Mouse (Mus musculus) embryonic facial prominence, embryonic 12.5 days (tissue): ENCODE measurements at regions not wholly inside any gene's neighbourhood (a gene's known extent, or its start where the extent isn't known, plus 50 kb on each side); places are given as distances from the start of the nearest gene placed in this dataset.
A peak's percentile ranks its signal among the peaks of the same experiment; 100 is the strongest.

Experiments used
- ATAC-seq: fragments of 200-750 bp; cut with Nextera tagmentation; 2 replicates; pipeline ENCODE4 v1.8.0; 2017; ENCODE audit not compliant: insufficient number of reproducible peaks, insufficient read depth, low FRiP score, low TSS enrichment
- H3K27ac ChIP-seq: fragments of 300-500 bp; sonication (generic); 2 replicates; pipeline ENCODE4 v1.5.1; 2016; ENCODE audit warnings: mild to moderate bottlenecking
- H3K27me3 ChIP-seq: fragments of 300-500 bp; sonication (generic); 2 replicates; pipeline ENCODE4 v1.6.1; 2016; ENCODE audit warnings: mild to moderate bottlenecking, moderate library complexity
- H3K36me3 ChIP-seq: fragments of 300-500 bp; sonication (generic); 2 replicates; pipeline ENCODE4 v1.6.1; 2016; ENCODE audit warnings: mild to moderate bottlenecking
- H3K4me1 ChIP-seq: fragments of 300-500 bp; sonication (generic); 2 replicates; pipeline ENCODE4 v1.6.1; 2016
- H3K4me2 ChIP-seq: fragments of 300-500 bp; sonication (generic); replicated peaks from 2 replicates; pipeline ENCODE4 v1.6.1; 2016; ENCODE audit warnings: mild to moderate bottlenecking, moderate library complexity
- H3K4me3 ChIP-seq: fragments of 300-500 bp; sonication (generic); 2 replicates; pipeline ENCODE4 v1.5.1; 2016; ENCODE audit warnings: mild to moderate bottlenecking
- H3K9ac ChIP-seq: fragments of 300-500 bp; sonication (generic); 2 replicates; pipeline ENCODE4 v1.6.1; 2016; ENCODE audit warnings: mild to moderate bottlenecking, moderate library complexity
- H3K9me3 ChIP-seq: fragments of 300-500 bp; sonication (generic); 2 replicates; pipeline ENCODE4 v1.6.1; 2016; ENCODE audit warnings: mild to moderate bottlenecking, moderate library complexity
- WGBS: fragments of 180-500 bp; shearing (Covaris S2); methylation state at CpG from one replicate; pipeline ENCODE4 v1.1.7; 2016; 5-methylcytosine and 5-hydroxymethylcytosine counted together

GRCm38 (mm10) chr9:90961436-90961835 lies 400.8 kb upstream of the Zic4 start:
- WGBS: 37% methylated on average over 4 of the region's 4 CpGs

GRCm38 (mm10) chr9:90964043-90964442 lies 398.2 kb upstream of the Zic4 start:
- no peak for ATAC-seq
- H3K9ac ChIP-seq: no peak overlapping the region
- no peak overlapping the region for H3K27ac ChIP-seq
- H3K4me3 ChIP-seq: no peak overlapping the region
- H3K36me3 ChIP-seq: no peaks in the 10 kb centered on the region
- H3K27me3 ChIP-seq: no peaks in the 10 kb centered on the region
- 56% methylated on average over 3 of the region's 3 CpGs for WGBS
- no peaks in the 10 kb centered on the region for H3K9me3 ChIP-seq
- H3K4me1 ChIP-seq: no peaks in the 10 kb centered on the region
- H3K4me2 ChIP-seq: no peak overlapping the region

More at GRCm38 (mm10) chr9:90961436-90961835, 400.8 kb upstream of the Zic4 start:
- ATAC-seq: no peak
- no peaks in the 10 kb centered on the region for H3K4me1 ChIP-seq
- H3K4me3 ChIP-seq: no peak overlapping the region
- H3K9me3 ChIP-seq: no peaks in the 10 kb centered on the region
- no peak overlapping the region for H3K9ac ChIP-seq
- H3K4me2 ChIP-seq: no peak overlapping the region
- no peak overlapping the region for H3K27ac ChIP-seq
- H3K36me3 ChIP-seq: no peaks in the 10 kb centered on the region
- no peaks in the 10 kb centered on the region for H3K27me3 ChIP-seq

DNA sequence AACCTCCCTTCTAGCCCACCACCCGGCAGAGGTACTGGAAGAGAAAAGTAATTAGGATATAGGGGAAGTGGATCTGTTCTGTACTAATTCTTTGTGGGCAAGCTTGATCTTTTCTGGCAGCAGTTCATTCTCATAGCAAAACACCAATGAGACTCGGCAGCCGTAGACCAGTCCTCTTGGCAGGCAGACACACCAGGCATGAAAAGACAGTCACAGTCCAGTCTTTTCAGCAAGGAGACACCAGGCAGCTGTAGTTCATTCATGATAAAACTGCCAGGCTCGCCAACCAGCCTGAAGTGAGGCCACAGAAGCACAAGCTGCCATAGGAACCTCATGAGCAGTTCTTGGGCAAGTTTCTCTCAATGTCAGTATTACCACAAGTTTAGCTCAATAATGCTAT lies 383.5 kb upstream of the Zic4 start:
- no peak overlapping the region for H3K9ac ChIP-seq
- no peak overlapping the region for H3K27ac ChIP-seq
- no peaks in the 10 kb centered on the region for H3K4me1 ChIP-seq
- H3K9me3 ChIP-seq: no peaks in the 10 kb centered on the region
- no peak overlapping the region for H3K4me2 ChIP-seq
- no peaks in the 10 kb centered on the region for H3K36me3 ChIP-seq
- no peaks in the 10 kb centered on the region for H3K27me3 ChIP-seq
- WGBS: 81% methylated on average over 4 of the region's 4 CpGs
- no peak overlapping the region for H3K4me3 ChIP-seq
- no peak for ATAC-seq

DNA sequence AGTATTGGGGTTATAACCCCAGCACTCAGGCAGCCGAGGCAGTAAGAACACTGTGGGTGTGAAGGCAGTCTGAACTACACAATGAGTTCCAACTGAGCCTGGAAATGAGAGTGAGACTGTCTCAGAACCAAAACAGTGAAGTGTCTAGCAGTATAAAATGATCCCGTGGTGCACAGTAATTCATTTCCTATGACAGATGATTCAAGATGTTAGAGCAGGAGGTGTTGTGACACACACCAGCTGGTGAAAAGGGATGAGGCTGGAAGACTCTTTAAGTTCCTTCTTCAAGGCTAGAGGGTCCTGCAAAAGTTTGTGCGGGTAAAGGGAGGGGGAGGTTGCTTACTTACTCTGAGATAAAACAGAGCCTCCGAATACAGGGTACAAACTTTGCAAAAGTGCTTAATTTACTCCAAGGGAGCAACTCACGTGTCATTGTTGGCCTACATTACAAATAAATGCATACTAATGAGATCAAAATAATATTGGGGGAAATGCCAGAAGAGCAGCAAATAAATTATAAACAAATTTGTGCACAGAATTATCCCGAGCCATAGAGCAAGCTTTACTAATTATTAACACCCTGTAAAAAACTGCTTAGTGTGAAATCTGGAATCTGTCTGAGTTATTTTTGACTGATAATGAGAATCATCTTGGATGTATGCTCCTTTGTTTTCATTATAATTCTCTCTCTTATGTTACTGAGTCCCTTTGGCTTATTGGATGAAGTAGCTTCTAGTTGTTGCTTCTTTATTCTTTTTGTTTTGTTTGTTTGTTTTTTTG lies 382.0 kb upstream of the Zic4 start:
- H3K4me1 ChIP-seq: no peaks in the 10 kb centered on the region
- H3K27me3 ChIP-seq: no peaks in the 10 kb centered on the region
- no peaks in the 10 kb centered on the region for H3K9me3 ChIP-seq
- no peak overlapping the region for H3K4me2 ChIP-seq
- no peak for ATAC-seq
- no peak overlapping the region for H3K9ac ChIP-seq
- no peak overlapping the region for H3K27ac ChIP-seq
- WGBS: 70% methylated on average over 6 of the region's 6 CpGs
- no peaks in the 10 kb centered on the region for H3K36me3 ChIP-seq
- no peak overlapping the region for H3K4me3 ChIP-seq

DNA sequence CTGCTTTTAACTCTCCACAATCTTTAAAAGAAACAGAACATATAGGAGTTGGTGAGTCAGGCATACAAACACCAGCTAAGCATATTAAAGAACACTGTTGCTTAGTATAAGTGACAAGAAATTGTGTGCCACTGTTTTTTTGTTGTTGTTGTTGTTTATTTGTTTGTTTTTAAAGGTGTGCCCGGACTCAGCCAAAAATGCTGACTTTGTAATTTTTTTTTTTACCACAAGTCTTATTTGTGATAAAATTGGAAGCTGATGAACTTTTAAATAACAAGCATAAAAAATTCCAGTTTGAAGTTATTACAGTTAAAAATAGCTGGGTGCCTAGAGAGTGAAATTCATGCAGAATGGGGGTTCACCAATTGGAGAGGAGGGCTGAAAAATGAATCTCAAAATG lies 363.0 kb upstream of the Zic4 start:
- Histone ChIP-seq H3K4me2 (no peak overlapping the region), H3K27ac (no peak overlapping the region), H3K4me3 (no peak overlapping the region), H3K9ac (no peak overlapping the region), H3K36me3 (no peaks in the 10 kb centered on the region), H3K9me3 (no peaks in the 10 kb centered on the region), H3K27me3 (no peaks in the 10 kb centered on the region), H3K4me1 (no peaks in the 10 kb centered on the region)
- ATAC-seq: no peak
- WGBS: 79% methylated on average over 1 of the region's 1 CpGs

GRCm38 (mm10) chr9:91004214-91004613 lies 358.0 kb upstream of the Zic4 start:
- no peaks in the 10 kb centered on the region for H3K4me1 ChIP-seq
- H3K9me3 ChIP-seq: no peaks in the 10 kb centered on the region
- H3K27me3 ChIP-seq: no peaks in the 10 kb centered on the region
- WGBS: 43% methylated on average over 4 of the region's 4 CpGs
- no peak overlapping the region for H3K4me3 ChIP-seq
- no peak overlapping the region for H3K9ac ChIP-seq
- H3K27ac ChIP-seq: no peak overlapping the region
- H3K36me3 ChIP-seq: no peaks in the 10 kb centered on the region
- ATAC-seq: 0 out of 2 replicates have a peak, but pooled peaks have one; percentile 74
- no peak overlapping the region for H3K4me2 ChIP-seq

DNA sequence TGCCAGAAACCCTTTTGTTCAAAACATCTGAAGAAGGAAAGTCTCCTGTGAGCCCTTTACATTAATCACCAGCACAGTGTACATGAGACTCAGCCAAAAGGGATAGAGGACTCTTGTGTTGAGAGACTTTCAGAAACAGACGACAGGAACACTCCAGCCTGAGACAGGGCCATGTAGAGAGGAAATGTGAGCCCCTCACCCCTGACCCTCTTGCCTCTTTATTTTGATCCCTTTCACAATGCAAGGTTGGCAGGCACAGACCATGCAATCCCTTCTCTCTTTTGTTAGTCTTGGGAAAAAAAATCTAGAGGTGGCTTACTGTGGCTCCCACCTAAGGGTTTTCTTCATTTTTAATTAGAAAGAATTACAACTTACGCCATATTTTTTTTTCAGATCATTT lies 321.7 kb upstream of the Zic4 start:
- ATAC-seq: no peak
- H3K9me3 ChIP-seq: no peaks in the 10 kb centered on the region
- no peak overlapping the region for H3K9ac ChIP-seq
- no peak overlapping the region for H3K4me3 ChIP-seq
- no peak overlapping the region for H3K4me2 ChIP-seq
- H3K36me3 ChIP-seq: no peaks in the 10 kb centered on the region
- WGBS: 28% methylated on average over 2 of the region's 2 CpGs
- no peaks in the 10 kb centered on the region for H3K27me3 ChIP-seq
- no peaks in the 10 kb centered on the region for H3K4me1 ChIP-seq
- H3K27ac ChIP-seq: no peak overlapping the region

- Histone ChIP-seq H3K36me3 (no peaks in the 10 kb centered on the region), H3K4me3 (no peak overlapping the region), H3K27me3 (no peaks in the 10 kb centered on the region), H3K27ac (no peak overlapping the region), H3K9ac (no peak overlapping the region), H3K9me3 (no peaks in the 10 kb centered on the region), H3K4me2 (no peak overlapping the region), H3K4me1 (no peaks in the 10 kb centered on the region)
- WGBS: 43% methylated on average over 2 of the region's 2 CpGs
- ATAC-seq: no peak
These were observed 313.6 kb upstream of the Zic4 start for GRCm38 (mm10) chr9:91048569-91048968.

DNA sequence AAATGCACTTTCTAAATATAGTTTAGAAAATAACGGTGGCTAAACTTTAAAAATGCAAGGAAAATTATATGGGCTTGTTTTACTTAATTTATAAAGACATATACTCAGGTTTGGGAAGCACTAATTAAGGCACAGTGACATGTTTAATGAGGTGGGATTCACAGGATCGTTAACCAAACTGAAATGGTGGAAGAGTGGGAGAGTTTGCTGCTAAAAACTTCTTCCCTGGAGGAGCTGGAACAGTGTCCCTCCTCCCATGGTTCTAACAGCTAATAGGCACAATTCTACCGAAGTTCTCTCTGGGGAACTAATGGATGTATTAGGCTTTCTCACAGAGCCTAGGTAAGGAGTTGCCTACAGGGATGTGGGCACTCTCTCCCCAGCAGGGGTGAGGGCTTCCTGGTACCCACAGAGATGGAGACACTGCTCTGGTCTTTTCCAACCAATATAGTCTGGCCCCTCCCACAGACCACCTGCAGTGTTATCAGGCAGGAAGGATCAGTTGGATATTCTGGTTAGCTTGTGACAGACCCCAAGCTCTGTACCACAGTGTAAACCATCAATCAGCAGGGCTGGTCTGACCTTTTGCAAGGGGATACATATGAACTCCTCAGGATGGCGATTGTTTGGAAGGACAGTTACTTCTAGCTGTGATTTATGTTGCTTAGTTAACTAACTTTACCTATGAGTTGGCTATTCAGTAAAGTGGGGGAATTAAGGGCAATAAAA lies 309.0 kb upstream of the Zic4 start:
- no peak overlapping the region for H3K4me3 ChIP-seq
- no peaks in the 10 kb centered on the region for H3K4me1 ChIP-seq
- 72% methylated on average over 4 of the region's 4 CpGs for WGBS
- no peak for ATAC-seq
- no peaks in the 10 kb centered on the region for H3K36me3 ChIP-seq
- H3K4me2 ChIP-seq: no peak overlapping the region
- H3K9me3 ChIP-seq: no peaks in the 10 kb centered on the region
- H3K9ac ChIP-seq: no peak overlapping the region
- no peak overlapping the region for H3K27ac ChIP-seq
- no peaks in the 10 kb centered on the region for H3K27me3 ChIP-seq

- WGBS: 79% methylated on average over 4 of the region's 4 CpGs
- no peak overlapping the region for H3K4me3 ChIP-seq
- no peak overlapping the region for H3K9ac ChIP-seq
- H3K4me2 ChIP-seq: no peak overlapping the region
- no peaks in the 10 kb centered on the region for H3K4me1 ChIP-seq
- no peaks in the 10 kb centered on the region for H3K27me3 ChIP-seq
- H3K27ac ChIP-seq: no peak overlapping the region
- no peaks in the 10 kb centered on the region for H3K9me3 ChIP-seq
- no peaks in the 10 kb centered on the region for H3K36me3 ChIP-seq
- no peak for ATAC-seq
These were observed 302.8 kb upstream of the Zic4 start for GRCm38 (mm10) chr9:91059460-91059859.

DNA sequence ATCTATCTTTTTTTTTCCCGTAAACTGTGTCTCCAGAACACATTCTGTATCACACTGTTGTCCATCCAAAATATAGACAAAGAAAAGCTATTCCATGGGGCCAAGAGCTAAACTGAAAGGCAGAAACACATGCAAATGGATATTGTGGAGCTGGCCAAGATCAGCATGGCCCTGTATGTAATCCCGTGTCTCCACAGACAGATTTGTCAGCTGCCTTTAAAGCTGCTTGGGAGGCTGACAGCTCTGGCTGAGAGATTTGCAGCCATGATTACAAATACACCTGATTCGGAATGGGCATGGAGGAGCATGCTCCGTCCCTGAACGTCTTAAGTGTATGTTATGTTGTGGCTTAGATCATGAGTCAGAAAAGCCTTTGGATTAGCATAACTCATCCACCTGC lies 292.7 kb upstream of the Zic4 start:
- Histone ChIP-seq H3K9ac (no peak overlapping the region), H3K27ac (no peak overlapping the region), H3K4me2 (no peak overlapping the region), H3K4me3 (no peak overlapping the region), H3K36me3 (no peaks in the 10 kb centered on the region), H3K4me1 (no peaks in the 10 kb centered on the region), H3K9me3 (no peaks in the 10 kb centered on the region), H3K27me3 (no peaks in the 10 kb centered on the region)
- no peak for ATAC-seq
- whole genome bisulfite sequencing: 86% methylated on average over 5 of the region's 5 CpGs
